Comparison of ENCODE assay signal across 7 mouse cellular contexts in genomic region chr6:91441145-91441662, GRCm38 (mm10). TPM values are rescaled to one million over a fixed set of nuclear protein-coding genes. Genes with fewer than 3 reads are reported as not detected.
DNase-seq lines count a peak whose midpoint lies in the region; ATAC-seq and TF ChIP-seq lines count a peak whose summit lies in the region.

No protein-coding gene starts in this region.

- DNase-seq in thymus, adult 2 months: no peak
- DNase-seq in thymus, postnatal 0 days (ENCODE audit: low spot score): no peak
- DNase-seq in embryonic facial prominence, embryonic 10.5 days (ENCODE audit: low spot score): no peak
- no peak for DNase-seq in hindbrain, embryonic 14.5 days (ENCODE audit: low spot score)
- DNase-seq in midbrain, embryonic 10.5 days (ENCODE audit: low spot score): no peak
- DNase-seq in urinary bladder, postnatal 14 days (ENCODE audit: low spot score): no peak
- no peak for DNase-seq in adrenal gland, postnatal 4 days (ENCODE audit: low spot score in 2 of 2)

- no peaks in the 10 kb centered on the region for H3K36me3 ChIP-seq in thymus, adult 2 months (ENCODE audit: control insufficient read depth, insufficient read depth, low read length)
- no peaks in the 10 kb centered on the region for H3K36me3 ChIP-seq in embryonic facial prominence, embryonic 10.5 days (replicated peaks)
- no peaks in the 10 kb centered on the region for H3K36me3 ChIP-seq in hindbrain, embryonic 14.5 days (replicated peaks; ENCODE audit: control insufficient read depth, insufficient read depth)
- no peaks in the 10 kb centered on the region for H3K36me3 ChIP-seq in midbrain, embryonic 10.5 days

- H3K4me3 ChIP-seq in thymus, adult 2 months (ENCODE audit: control insufficient read depth, insufficient read depth, low read length): peak overlapping the region; percentile 64
- H3K4me3 ChIP-seq in embryonic facial prominence, embryonic 10.5 days: peak overlapping the region; percentile 68
- peak overlapping the region; percentile 59 for H3K4me3 ChIP-seq in hindbrain, embryonic 14.5 days (replicated peaks; ENCODE audit: low read length)
- H3K4me3 ChIP-seq in midbrain, embryonic 10.5 days: peak overlapping the region; percentile 76

- ATAC-seq in hindbrain, embryonic 14.5 days (ENCODE audit: low FRiP score): peak; percentile 38; the same call in 1 of the 2 replicates

- no peak for TF ChIP-seq CTCF in thymus, adult 2 months (IDR thresholded peaks at IDR 0.05; ENCODE audit: borderline replicate concordance, control insufficient read depth, extremely low read depth, insufficient read depth, low read length, poor library complexity)

- no peak for TF ChIP-seq POLR2A in thymus, adult 2 months (IDR thresholded peaks at IDR 0.05; ENCODE audit: control insufficient read depth, extremely low read depth, insufficient read depth, low read length, poor library complexity)

- 2% methylated on average over 19 of the region's 19 CpGs for WGBS in thymus, adult 2 months
- WGBS in embryonic facial prominence, embryonic 10.5 days: 4% methylated on average over 19 of the region's 19 CpGs
- WGBS in hindbrain, embryonic 14.5 days: 4% methylated on average over 19 of the region's 19 CpGs
- WGBS in midbrain, embryonic 10.5 days: 6% methylated on average over 19 of the region's 19 CpGs

- no peaks in the 10 kb centered on the region for H3K27me3 ChIP-seq in thymus, adult 2 months (ENCODE audit: control insufficient read depth, insufficient read depth, low read length)
- H3K27me3 ChIP-seq in embryonic facial prominence, embryonic 10.5 days (replicated peaks; ENCODE audit: low read depth, poor library complexity, severe bottlenecking): 0 out of 2 replicates have a peak, but pooled peaks cover 5% of the 10 kb centered on the region
- 0 out of 2 replicates have a peak, but pooled peaks cover 5% of the 10 kb centered on the region for H3K27me3 ChIP-seq in hindbrain, embryonic 14.5 days (ENCODE audit: control insufficient read depth, insufficient read depth, low read length)
- peaks cover 9% of the 10 kb centered on the region for H3K27me3 ChIP-seq in midbrain, embryonic 10.5 days (ENCODE audit: low read depth, poor library complexity, severe bottlenecking)

- H3K4me2 ChIP-seq in hindbrain, embryonic 14.5 days (replicated peaks): peak overlapping the region; percentile 75

- H3K9ac ChIP-seq in hindbrain, embryonic 14.5 days: peak overlapping the region; percentile 69

- H3K27ac ChIP-seq in thymus, adult 2 months (ENCODE audit: control insufficient read depth, insufficient read depth, low read length): no peak overlapping the region
- H3K27ac ChIP-seq in embryonic facial prominence, embryonic 10.5 days (replicated peaks): peak overlapping the region; percentile 84
- H3K27ac ChIP-seq in hindbrain, embryonic 14.5 days: peak overlapping the region; percentile 69
- H3K27ac ChIP-seq in midbrain, embryonic 10.5 days (replicated peaks): peak overlapping the region; percentile 81

- H3K9me3 ChIP-seq in embryonic facial prominence, embryonic 10.5 days: no peaks in the 10 kb centered on the region
- no peaks in the 10 kb centered on the region for H3K9me3 ChIP-seq in hindbrain, embryonic 14.5 days (ENCODE audit: control insufficient read depth, low read length)
- no peaks in the 10 kb centered on the region for H3K9me3 ChIP-seq in midbrain, embryonic 10.5 days (replicated peaks)

- H3K4me1 ChIP-seq in thymus, adult 2 months (replicated peaks; ENCODE audit: control insufficient read depth, insufficient read depth, low read length): peaks cover 6% of the 10 kb centered on the region
- H3K4me1 ChIP-seq in embryonic facial prominence, embryonic 10.5 days: peaks cover 7% of the 10 kb centered on the region
- H3K4me1 ChIP-seq in hindbrain, embryonic 14.5 days (replicated peaks; ENCODE audit: control insufficient read depth, insufficient read depth, low read length): peaks cover 7% of the 10 kb centered on the region
- H3K4me1 ChIP-seq in midbrain, embryonic 10.5 days: peaks cover 13% of the 10 kb centered on the region

RNA-seq across cellular contexts. Expression of gene Wnt7a, which starts 30.0 kb away (rescaled TPM):
- 0.04 and 0.13 TPM in 2 replicates for polyA plus RNA-seq in thymus, adult 2 months (2012; rRNA removed)
- 0.14 and 0.22 TPM in 2 replicates for polyA plus RNA-seq in thymus, postnatal 0 days (2015; fragmentation: Nextera tagmentation; extraction: Ambion mirVana)
- 1.2 and 5.4 TPM in 2 replicates for polyA plus RNA-seq in embryonic facial prominence, embryonic 10.5 days (2016; fragmentation: Nextera tagmentation; extraction: Ambion mirVana)
- polyA plus RNA-seq in hindbrain, embryonic 14.5 days (2014; fragmentation: Nextera tagmentation; extraction: Ambion mirVana): 7.5 and 8.8 TPM in 2 replicates
- polyA plus RNA-seq in midbrain, embryonic 10.5 days (2016; fragmentation: Nextera tagmentation; extraction: Ambion mirVana): 14.4 and 16.8 TPM in 2 replicates
- total RNA-seq in adrenal gland, postnatal 4 days (2021): under 1 TPM; 0.08 to 0.34 TPM

RNA-seq across cellular contexts. Expression of gene Chchd4, which starts 32.1 kb away (rescaled TPM):
- polyA plus RNA-seq in thymus, adult 2 months (2012; rRNA removed): 4.7 and 5.1 TPM in 2 replicates
- 21.6 and 23.7 TPM in 2 replicates for polyA plus RNA-seq in thymus, postnatal 0 days (2015; fragmentation: Nextera tagmentation; extraction: Ambion mirVana)
- 35.3 and 38.2 TPM in 2 replicates for polyA plus RNA-seq in embryonic facial prominence, embryonic 10.5 days (2016; fragmentation: Nextera tagmentation; extraction: Ambion mirVana)
- 36.3 and 37.4 TPM in 2 replicates for polyA plus RNA-seq in hindbrain, embryonic 14.5 days (2014; fragmentation: Nextera tagmentation; extraction: Ambion mirVana)
- 30.7 and 34.3 TPM in 2 replicates for polyA plus RNA-seq in midbrain, embryonic 10.5 days (2016; fragmentation: Nextera tagmentation; extraction: Ambion mirVana)
- 10 to 100 TPM; 17.0 to 17.6 TPM for total RNA-seq in adrenal gland, postnatal 4 days (2021)

RNA-seq across cellular contexts. Expression of gene Tmem43, which starts 32.3 kb away (rescaled TPM):
- 71.0 and 71.1 TPM in 2 replicates for polyA plus RNA-seq in thymus, adult 2 months (2012; rRNA removed)
- 44.3 and 44.5 TPM in 2 replicates for polyA plus RNA-seq in thymus, postnatal 0 days (2015; fragmentation: Nextera tagmentation; extraction: Ambion mirVana)
- 62.5 and 66.1 TPM in 2 replicates for polyA plus RNA-seq in embryonic facial prominence, embryonic 10.5 days (2016; fragmentation: Nextera tagmentation; extraction: Ambion mirVana)
- polyA plus RNA-seq in hindbrain, embryonic 14.5 days (2014; fragmentation: Nextera tagmentation; extraction: Ambion mirVana): 45.5 and 55.0 TPM in 2 replicates
- polyA plus RNA-seq in midbrain, embryonic 10.5 days (2016; fragmentation: Nextera tagmentation; extraction: Ambion mirVana): 72.0 and 74.8 TPM in 2 replicates
- 10 to 100 TPM; 40.6 to 42.4 TPM for total RNA-seq in adrenal gland, postnatal 4 days (2021)
